Mouse (Mus musculus): Measurements from ENCODE around the gene Mbd6.

The Mbd6 gene

GRCm38 (mm10) chr10:127262548-127263398 is 26.0 kb downstream of the Mbd6 start, which contains the start of gene Kif5a:
TSS of gene Kif5a (minus strand) at chr10:127263348.
- peak; percentile 66 for DNase-seq (ENCODE audit: low spot score)

- DNase-seq (ENCODE audit: low spot score): no peak
Measured at GRCm38 (mm10) chr10:127261706-127262547, 26.9 kb downstream of the Mbd6 start.

GRCm38 (mm10) chr10:127258489-127258888 is 30.3 kb downstream of the Mbd6 start:
- no peak for DNase-seq (ENCODE audit: low spot score)

- DNase-seq (ENCODE audit: low spot score): no peak
Measured at GRCm38 (mm10) chr10:127257790-127258189, 31.0 kb downstream of the Mbd6 start.

GRCm38 (mm10) chr10:127255625-127256345 is 33.0 kb downstream of the Mbd6 start:
- peak; percentile 88 for DNase-seq (ENCODE audit: low spot score)

- no peak for DNase-seq (ENCODE audit: low spot score)
Measured at GRCm38 (mm10) chr10:127250810-127251209, 38.0 kb downstream of the Mbd6 start.

GRCm38 (mm10) chr10:127238241-127238824 is 50.5 kb downstream of the Mbd6 start:
- no peak for DNase-seq (ENCODE audit: low spot score)

GRCm38 (mm10) chr10:127236541-127236940 is 52.3 kb downstream of the Mbd6 start:
- DNase-seq (ENCODE audit: low spot score): no peak

GRCm38 (mm10) chr10:127233141-127233540 is 55.7 kb downstream of the Mbd6 start:
- no peak for DNase-seq (ENCODE audit: low spot score)
